Mouse (Mus musculus) E14TG2a.4 (cell line): ENCODE results near the gene Pou2f3.

Experiments
- H3K27me3 ChIP-seq: 2 replicates; pipeline ENCODE4 v1.6.1; 2014; ENCODE audit warnings: low read length, control low read depth; ENCODE audit not compliant: insufficient read depth
- H3K36me3 ChIP-seq: 2 replicates; pipeline ENCODE4 v1.6.1; 2014; ENCODE audit warnings: low read length, control low read depth; ENCODE audit not compliant: insufficient read depth
- H3K4me1 ChIP-seq: replicated peaks from 2 replicates; pipeline ENCODE4 v1.6.1; 2014; ENCODE audit warnings: low read depth, low read length, control low read depth
- H3K4me3 ChIP-seq: replicated peaks from 2 replicates; pipeline ENCODE4 v1.5.1; 2014; ENCODE audit warnings: mild to moderate bottlenecking, low read length
- H3K9me3 ChIP-seq: 2 replicates; pipeline ENCODE4 v1.6.1; 2014; ENCODE audit warnings: low read length, control low read depth
- CTCF ChIP-seq: conservative IDR thresholded peaks from 2 replicates; pipeline ENCODE4 v1.5.1; 2014; ENCODE audit warnings: low read length
- NANOG ChIP-seq: IDR thresholded peaks from 2 replicates; pipeline ENCODE4 v1.6.1; 2014; ENCODE audit warnings: borderline replicate concordance, low read length, mixed read lengths
- POU5F1 ChIP-seq: IDR thresholded peaks from 2 replicates; pipeline ENCODE4 v1.6.1; 2014; ENCODE audit warnings: low read length, borderline replicate concordance

Pou2f3 gene

GRCm38 (mm10) chr9:43228745-43229144 lies 18.6 kb upstream of the Pou2f3 start:
- Histone ChIP-seq H3K9me3 (no peaks in the 10 kb centered on the region), H3K4me3 (no peak overlapping the region), H3K27me3 (peaks cover 44% of the 10 kb centered on the region), H3K36me3 (no peaks in the 10 kb centered on the region), H3K4me1 (peaks cover 15% of the 10 kb centered on the region)
- no peak for TF ChIP-seq NANOG
- no peak for TF ChIP-seq POU5F1
- TF ChIP-seq CTCF, result no peak

- peaks cover 44% of the 10 kb centered on the region for H3K27me3 ChIP-seq
- H3K4me1 ChIP-seq, result peaks cover 21% of the 10 kb centered on the region
- H3K4me3 ChIP-seq, result no peak overlapping the region
- no peaks in the 10 kb centered on the region for H3K36me3 ChIP-seq
- H3K9me3 ChIP-seq, result no peaks in the 10 kb centered on the region
- TF ChIP-seq NANOG, result no peak
These were observed 17.5 kb upstream of the Pou2f3 start for GRCm38 (mm10) chr9:43227626-43228025.

GRCm38 (mm10) chr9:43226573-43227160 lies 16.5 kb upstream of the Pou2f3 start:
- Histone ChIP-seq H3K4me3 (no peak overlapping the region), H3K4me1 (peaks cover 29% of the 10 kb centered on the region), H3K9me3 (no peaks in the 10 kb centered on the region), H3K36me3 (no peaks in the 10 kb centered on the region), H3K27me3 (peaks cover 42% of the 10 kb centered on the region)
- TF ChIP-seq CTCF (no peak), POU5F1 (no peak), NANOG (no peak)

- no peaks in the 10 kb centered on the region for H3K9me3 ChIP-seq
- H3K36me3 ChIP-seq, result no peaks in the 10 kb centered on the region
- H3K4me1 ChIP-seq, result peaks cover 29% of the 10 kb centered on the region
- no peak for TF ChIP-seq POU5F1
- no peak for TF ChIP-seq NANOG
- TF ChIP-seq CTCF, result no peak
- peaks cover 36% of the 10 kb centered on the region for H3K27me3 ChIP-seq
- H3K4me3 ChIP-seq, result no peak overlapping the region
These were observed 15.3 kb upstream of the Pou2f3 start for GRCm38 (mm10) chr9:43225481-43225880.

- TF ChIP-seq CTCF (no peak), POU5F1 (no peak), NANOG (no peak)
- Histone ChIP-seq H3K36me3 (no peaks in the 10 kb centered on the region), H3K4me1 (peaks cover 29% of the 10 kb centered on the region), H3K9me3 (no peaks in the 10 kb centered on the region), H3K4me3 (no peak overlapping the region), H3K27me3 (peaks cover 34% of the 10 kb centered on the region)
These were observed 14.7 kb upstream of the Pou2f3 start for GRCm38 (mm10) chr9:43224771-43225355.

- H3K4me3 ChIP-seq, result peak overlapping the region; percentile 62
- H3K36me3 ChIP-seq, result no peaks in the 10 kb centered on the region
- peaks cover 24% of the 10 kb centered on the region for H3K27me3 ChIP-seq
- TF ChIP-seq CTCF, result peak; percentile 35
- no peak for TF ChIP-seq POU5F1
- H3K9me3 ChIP-seq, result no peaks in the 10 kb centered on the region
- peaks cover 29% of the 10 kb centered on the region for H3K4me1 ChIP-seq
These were observed 12.2 kb upstream of the Pou2f3 start for GRCm38 (mm10) chr9:43222429-43222715.

- Histone ChIP-seq H3K4me3 (peak overlapping the region; percentile 62), H3K4me1 (peaks cover 29% of the 10 kb centered on the region), H3K27me3 (peaks cover 24% of the 10 kb centered on the region), H3K36me3 (no peaks in the 10 kb centered on the region), H3K9me3 (no peaks in the 10 kb centered on the region)
- TF ChIP-seq NANOG (no peak), CTCF (peak; percentile 73)
These were observed 11.7 kb upstream of the Pou2f3 start for GRCm38 (mm10) chr9:43221643-43222428.

- Histone ChIP-seq H3K9me3 (no peaks in the 10 kb centered on the region), H3K4me3 (peak overlapping the region; percentile 56), H3K36me3 (no peaks in the 10 kb centered on the region), H3K4me1 (peaks cover 35% of the 10 kb centered on the region), H3K27me3 (peaks cover 27% of the 10 kb centered on the region)
- TF ChIP-seq CTCF, result peak; percentile 55
- TF ChIP-seq POU5F1, result no peak
- TF ChIP-seq NANOG, result no peak
These were observed 742 bp upstream of the Pou2f3 start for GRCm38 (mm10) chr9:43210771-43211450.
